8 mouse cellular contexts compared by ENCODE assay signal in the genomic region with DNA sequence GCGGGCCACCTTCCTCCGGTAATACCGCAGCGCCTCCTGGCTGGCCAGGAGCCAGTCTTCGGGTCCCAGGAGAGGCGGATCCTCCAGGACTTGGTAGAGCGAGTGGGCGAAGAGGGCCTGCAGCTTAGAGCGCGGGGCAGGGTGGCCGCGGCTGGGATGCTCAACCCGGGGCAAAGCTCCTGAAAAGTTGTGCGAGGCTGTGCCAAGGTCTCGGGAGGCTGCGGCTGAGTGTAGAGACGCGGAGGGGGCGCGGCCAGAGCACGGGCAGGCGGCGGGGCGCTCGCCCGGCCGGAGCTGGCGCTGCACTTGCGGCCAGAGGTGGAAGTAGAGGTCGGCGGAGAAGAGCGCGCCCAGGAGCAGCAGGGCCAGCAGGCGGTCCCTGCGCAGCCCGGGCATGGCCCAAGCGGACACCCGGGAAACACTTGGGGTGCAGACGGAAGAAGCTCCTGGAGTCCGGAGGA. TPM values are rescaled to one million over a fixed set of nuclear protein-coding genes. Genes with fewer than 3 reads are reported as not detected.
DNase-seq lines count a peak whose midpoint lies in the region; ATAC-seq and TF ChIP-seq lines count a peak whose summit lies in the region.

No protein-coding gene starts in this region.

- H3K4me3 ChIP-seq in heart, adult 2 months: peak overlapping the region; percentile 74
- H3K4me3 ChIP-seq in bone marrow macrophage, adult 2 months (ENCODE audit: insufficient read depth, low read length): peak overlapping the region; percentile 47
- peak overlapping the region; percentile 67 for H3K4me3 ChIP-seq in kidney, adult 2 months (ENCODE audit: insufficient read depth, low read depth, low read length)
- H3K4me3 ChIP-seq in lung, postnatal 0 days (ENCODE audit: low read depth, low read length): peak overlapping the region; percentile 43
- peak overlapping the region; percentile 92 for H3K4me3 ChIP-seq in small intestine, adult 2 months (ENCODE audit: low read depth, low read length)

- no peaks in the 10 kb centered on the region for H3K36me3 ChIP-seq in heart, adult 2 months (ENCODE audit: control insufficient read depth, insufficient read depth, low read length)
- H3K36me3 ChIP-seq in kidney, adult 2 months (ENCODE audit: control insufficient read depth, insufficient read depth, low read length): no peaks in the 10 kb centered on the region
- H3K36me3 ChIP-seq in lung, postnatal 0 days (ENCODE audit: insufficient read depth, low read length): no peaks in the 10 kb centered on the region
- H3K36me3 ChIP-seq in small intestine, adult 2 months (ENCODE audit: control insufficient read depth, insufficient read depth, low read length): no peaks in the 10 kb centered on the region

- 2% methylated on average over 40 of the region's 40 CpGs for WGBS in heart, adult 2 months
- under 1% methylated on average over 40 of the region's 40 CpGs for WGBS in kidney, adult 2 months
- WGBS in lung, postnatal 0 days: 5% methylated on average over 39 of the region's 40 CpGs
- WGBS in small intestine, adult 2 months: 1% methylated on average over 40 of the region's 40 CpGs

- peak; percentile 50 for TF ChIP-seq CTCF in heart, adult 2 months (IDR thresholded peaks at IDR 0.05)
- no peak for TF ChIP-seq CTCF in bone marrow macrophage, adult 2 months (IDR thresholded peaks at IDR 0.05; ENCODE audit: low read depth, low read length)
- 0 out of 2 replicates have a peak, but pooled peaks have one; percentile 16 for TF ChIP-seq CTCF in kidney, adult 2 months (conservative IDR thresholded peaks at IDR 0.05; ENCODE audit: insufficient read depth, insufficient read length, low read depth, low read length)
- TF ChIP-seq CTCF in lung, postnatal 0 days (IDR thresholded peaks at IDR 0.05): peak; percentile 39
- TF ChIP-seq CTCF in small intestine, adult 2 months (IDR thresholded peaks at IDR 0.05; ENCODE audit: extremely low read depth, insufficient read length, insufficient replicate concordance, low read depth, low read length): no peak

- intact Hi-C loops in heart, adult 2 months (cut with DNase I): loop anchor here (2.0 kb wide), 1 partner anchor 51 kb away; no protein-coding TSS in a partner anchor
- intact Hi-C loops in heart, postnatal 25 days (cut with DNase I): loop anchor here (2.0 to 5.0 kb wide), 2 partner anchors 47 to 71 kb away; no protein-coding TSS in a partner anchor

- H3K79me2 ChIP-seq in heart, adult 2 months (replicated peaks; ENCODE audit: control insufficient read depth, insufficient read depth, low read length): no peaks in the 10 kb centered on the region

- ATAC-seq in granulocyte monocyte progenitor cell, adult 5-6 weeks (replicated peaks; ENCODE audit: poor library complexity, severe bottlenecking): peak; percentile 86
- peak; percentile 76 for ATAC-seq in lung, postnatal 0 days

- peak overlapping the region; percentile 78 for H3K4me2 ChIP-seq in lung, postnatal 0 days (replicated peaks; ENCODE audit: low read depth, low read length)

- no peaks in the 10 kb centered on the region for H3K9me3 ChIP-seq in lung, postnatal 0 days (ENCODE audit: low read length)

- peak overlapping the region; percentile 95 for H3K27ac ChIP-seq in heart, adult 2 months
- H3K27ac ChIP-seq in bone marrow macrophage, adult 2 months (ENCODE audit: insufficient read depth, low read depth, low read length): no peak overlapping the region
- peak overlapping the region; percentile 83 for H3K27ac ChIP-seq in kidney, adult 2 months (ENCODE audit: insufficient read depth, low read depth, low read length)
- peak overlapping the region; percentile 83 for H3K27ac ChIP-seq in lung, postnatal 0 days (ENCODE audit: low read length)
- peak overlapping the region; percentile 95 for H3K27ac ChIP-seq in small intestine, adult 2 months (ENCODE audit: insufficient read depth, low read depth, low read length)

- H3K27me3 ChIP-seq in heart, adult 2 months (ENCODE audit: control insufficient read depth, insufficient read depth, low read length): no peaks in the 10 kb centered on the region
- no peaks in the 10 kb centered on the region for H3K27me3 ChIP-seq in kidney, adult 2 months (replicated peaks; ENCODE audit: control insufficient read depth, insufficient read depth, low read length)
- H3K27me3 ChIP-seq in lung, postnatal 0 days (replicated peaks; ENCODE audit: insufficient read depth, low read length): no peaks in the 10 kb centered on the region
- H3K27me3 ChIP-seq in small intestine, adult 2 months (ENCODE audit: control insufficient read depth, insufficient read depth, low read length): no peaks in the 10 kb centered on the region

- TF ChIP-seq EP300 in heart, adult 2 months (IDR thresholded peaks at IDR 0.05; ENCODE audit: insufficient read depth, low read depth, low read length): no peak
- TF ChIP-seq EP300 in lung, postnatal 0 days (IDR thresholded peaks at IDR 0.05): no peak

- no peak for TF ChIP-seq POLR2A in heart, adult 2 months (IDR thresholded peaks at IDR 0.05; ENCODE audit: insufficient read depth, low read depth, low read length)
- no peak for TF ChIP-seq POLR2A in bone marrow macrophage, adult 2 months (IDR thresholded peaks at IDR 0.05; ENCODE audit: borderline replicate concordance, low read depth, low read length)
- no peak for TF ChIP-seq POLR2A in kidney, adult 2 months (IDR thresholded peaks at IDR 0.05; ENCODE audit: low read depth, low read length)
- TF ChIP-seq POLR2A in small intestine, adult 2 months (IDR thresholded peaks at IDR 0.05; ENCODE audit: low read depth, low read length): no peak

- H3K4me1 ChIP-seq in heart, adult 2 months (ENCODE audit: control insufficient read depth, insufficient read depth, low read length): peaks cover 10% of the 10 kb centered on the region
- peaks cover 8% of the 10 kb centered on the region for H3K4me1 ChIP-seq in bone marrow macrophage, adult 2 months (ENCODE audit: control insufficient read depth, insufficient read depth, low read length)
- no peaks in the 10 kb centered on the region for H3K4me1 ChIP-seq in kidney, adult 2 months (ENCODE audit: control insufficient read depth, insufficient read depth, low read length)
- H3K4me1 ChIP-seq in lung, postnatal 0 days (ENCODE audit: insufficient read depth, low read depth, low read length): peaks cover 7% of the 10 kb centered on the region; the same call in 1 of the 2 replicates
- peaks cover 9% of the 10 kb centered on the region for H3K4me1 ChIP-seq in small intestine, adult 2 months (ENCODE audit: control insufficient read depth, insufficient read depth, insufficient read length, low read length)

- peak; percentile 80 to 83 for DNase-seq in heart, adult 2 months
- no peak for DNase-seq in heart, postnatal 25 days (ENCODE audit: low spot score)
- DNase-seq in kidney, adult 2 months: peak; percentile 63
- peak; percentile 79 for DNase-seq in lung, postnatal 0 days (ENCODE audit: low spot score)
- no peak for DNase-seq in spleen, postnatal 14 days (ENCODE audit: low spot score in 2 of 2)

- H3K9ac ChIP-seq in heart, adult 2 months (ENCODE audit: low read depth, low read length): peak overlapping the region; percentile 79
- H3K9ac ChIP-seq in lung, postnatal 0 days (replicated peaks; ENCODE audit: low read depth): peak overlapping the region; percentile 55

RNA-seq across cellular contexts. Expression of gene Fam20a, which starts 0.7 kb away (rescaled TPM):
- 1 to 10 TPM; 5.8 to 6.3 TPM for total RNA-seq in heart, adult 2 months (2021)
- 6.1 and 7.9 TPM in 2 replicates for polyA plus RNA-seq in heart, adult 2 months (2012; rRNA removed)
- total RNA-seq in heart, postnatal 25 days (2021): 1 to 10 TPM; 4.3 to 4.9 TPM
- 0.31 and 0.48 TPM in 2 replicates for polyA plus RNA-seq in bone marrow macrophage, adult 2 months (2012; ENCODE audit: insufficient read depth, insufficient read length, missing spikeins)
- not detected in 2 replicates for total RNA-seq in granulocyte monocyte progenitor cell, adult 5-6 weeks (2014; fragmentation: Nextera tagmentation)
- total RNA-seq in granulocyte monocyte progenitor cell, adult 5-6 weeks (2017): not detected in 2 replicates
- polyA plus RNA-seq in kidney, adult 2 months (2012; rRNA removed): 7.5 and 7.6 TPM in 2 replicates
- polyA plus RNA-seq in lung, postnatal 0 days (2015; fragmentation: Nextera tagmentation; extraction: Ambion mirVana): 8.4 and 12.5 TPM in 2 replicates
- polyA plus RNA-seq in small intestine, adult 2 months (2012; rRNA removed): 12.1 and 25.3 TPM in 2 replicates

Comparison
In these comparisons a context has a peak if more than half of its experiments do, and no peak if none do; other contexts are left out.
1. DNase-seq: peak in heart, adult 2 months (2 of 2), kidney, adult 2 months (single experiment) and lung, postnatal 0 days (single experiment); none in heart, postnatal 25 days (single experiment) and spleen, postnatal 14 days (0 of 2).
2. CTCF ChIP-seq: peak in heart, adult 2 months (single experiment), kidney, adult 2 months (single experiment) and lung, postnatal 0 days (single experiment); none in bone marrow macrophage, adult 2 months (single experiment) and small intestine, adult 2 months (single experiment).
3. Peak in every context shown above with its lines, with median percentiles within 50 percentile points of each other: H3K4me3 ChIP-seq.